Mouse (Mus musculus): ENCODE data around the gene Gm3486. TPM values are rescaled to one million over a fixed set of nuclear protein-coding genes. Genes with fewer than 3 reads are reported as not detected.
A peak's percentile ranks its signal among the peaks of the same experiment; 100 is the strongest.
"Not testable (repeated sequence)": the region's sequence is repeated elsewhere in the genome, so short reads cannot be mapped to it uniquely, and the experiment has no call there.

Gm3486 gene
- total RNA-seq (2021), result not detected
- long read RNA-seq, experiment 1, result 0 reads
- long read RNA-seq, experiment 2, result 0 reads

DNA sequence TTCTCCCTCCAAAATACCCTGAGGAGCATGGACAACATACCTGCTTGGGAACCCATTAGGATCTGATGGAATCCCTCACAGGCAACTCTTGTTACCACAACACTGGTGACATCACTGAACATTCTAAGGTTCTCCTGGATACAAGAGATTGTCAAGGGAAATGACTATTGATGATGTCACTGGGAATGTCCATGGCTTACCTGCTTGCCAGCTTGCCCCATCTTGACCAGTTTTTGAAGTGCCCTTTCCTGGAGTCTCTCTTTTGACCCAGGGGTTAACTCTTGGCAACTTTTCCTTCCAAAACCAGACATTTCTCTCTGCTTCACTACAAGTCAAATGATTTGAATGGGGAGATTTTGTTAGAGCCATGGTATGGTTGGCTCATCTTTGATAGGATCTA is at the start of gene Gm3486:
Gene Gm3486, minus strand, starts transcription at position 101 of the 400 bp plus-strand sequence.
- not testable (repeated sequence) for DNase-seq

DNA sequence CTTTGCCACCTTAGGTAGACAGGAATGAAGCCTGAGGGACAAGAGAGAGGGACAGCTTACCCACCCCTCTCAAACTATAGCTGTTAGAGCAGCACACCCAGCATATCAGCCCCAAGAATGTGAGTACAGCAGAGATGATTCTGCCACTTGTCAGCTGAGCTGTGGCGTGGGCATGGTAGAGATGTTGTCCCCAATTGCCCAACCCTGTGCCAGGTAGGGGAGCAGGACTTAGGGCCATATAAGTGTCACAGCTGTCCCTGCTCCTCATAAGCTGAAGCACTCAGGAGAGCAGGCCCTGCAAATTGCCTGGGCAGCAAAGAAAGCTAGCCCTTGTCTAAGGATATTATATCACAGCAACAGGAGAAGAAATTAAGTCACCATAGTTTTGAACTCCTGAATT is 35.4 kb upstream of the Gm3486 start:
- DNase-seq, result not testable (repeated sequence)

- peak in 1 of 2 experiments; percentile 1 for DNase-seq
Measured at GRCm38 (mm10) chr14:41520683-41521082, 31.4 kb upstream of the Gm3486 start.

DNA sequence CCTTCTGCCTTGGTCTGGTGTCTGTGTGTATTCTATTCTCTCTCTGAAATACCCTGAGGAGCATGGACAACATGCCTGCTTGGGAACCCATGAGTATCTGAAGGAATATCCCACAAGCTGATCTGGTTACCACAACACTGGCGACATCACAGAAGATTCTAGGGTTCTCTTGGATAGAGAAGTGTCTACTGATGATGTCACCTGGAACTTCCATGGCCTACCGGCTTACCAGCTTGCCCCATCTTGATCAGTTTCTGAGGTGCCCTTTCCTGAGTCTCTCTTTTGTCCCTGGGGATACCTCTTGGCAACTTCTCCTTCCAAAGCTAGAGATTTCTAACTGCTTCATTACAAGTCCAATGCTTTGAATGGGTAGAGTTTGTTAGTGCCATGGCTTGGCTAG is 35.9 kb downstream of the Gm3486 start, which contains the start of gene Gm7954:
Gene Gm7954, minus strand, starts transcription at position 101 of the 400 bp plus-strand sequence.
- DNase-seq, result not testable (repeated sequence)

Other genes starting within 250 kb of the Gm3486 start
- not detected for gene Gm2832, start 210.7 kb downstream of the Gm3486 start, total RNA-seq (2021)
- not detected for gene Gm5798, start 140.9 kb downstream of the Gm3486 start, total RNA-seq (2021)
- not detected for gene Gm7945, start 103.1 kb downstream of the Gm3486 start, total RNA-seq (2021)
- gene Gm6482, start 81.2 kb downstream of the Gm3486 start, total RNA-seq (2021), result not detected
- not detected for gene Gm7954, start 36.0 kb downstream of the Gm3486 start, total RNA-seq (2021)
- not detected for gene Gm7970, start 66.1 kb upstream of the Gm3486 start, total RNA-seq (2021)
- not detected for gene 1700049E17Rik2, start 83.7 kb upstream of the Gm3486 start, total RNA-seq (2021)
- not detected for gene Gm3072, start 135.1 kb upstream of the Gm3486 start, total RNA-seq (2021)
- gene Gm3676, start 157.0 kb upstream of the Gm3486 start, total RNA-seq (2021), result not detected
- gene Gm8068, start 212.4 kb upstream of the Gm3486 start, total RNA-seq (2021), result not detected